Mouse (Mus musculus) CH12.LX (cell line): Measurements from ENCODE around the gene E2f2. TPM values are rescaled to one million over a fixed set of nuclear protein-coding genes. Genes with fewer than 3 reads are reported as not detected.
A peak's percentile ranks its signal among the peaks of the same experiment; 100 is the strongest.

Experiments
- DNase-seq: peaks from one replicate; pipeline ENCODE4 v3.0.0-alpha.2; 2013; ENCODE audit errors: extremely low read depth
- H3K27ac ChIP-seq: 2 replicates; pipeline ENCODE4 v1.5.1; 2012; ENCODE audit warnings: low read depth, mild to moderate bottlenecking, control low read depth, moderate library complexity; ENCODE audit not compliant: insufficient read depth
- H3K27me3 ChIP-seq: replicated peaks from 2 replicates; pipeline ENCODE3; 2012; ENCODE audit warnings: inconsistent platforms
- H3K36me3 ChIP-seq, 2 experiments: replicated peaks in 1 of 2; 2 replicates each; pipeline versions ENCODE3 to v1.6.1; 2012; ENCODE audit warnings: inconsistent platforms in 1 of 2, low read length in 1 of 2, mild to moderate bottlenecking in 1 of 2, mixed read lengths in 1 of 2, moderate library complexity in 1 of 2; ENCODE audit not compliant: control insufficient read depth in 1 of 2, insufficient read depth in 1 of 2
- H3K4me1 ChIP-seq, 2 experiments: 2 replicates each; pipeline ENCODE4 v1.6.1; 2012; ENCODE audit warnings: inconsistent platforms in 1 of 2, moderate library complexity in 1 of 2; ENCODE audit not compliant: insufficient read depth in 2 of 2, control insufficient read depth in 1 of 2
- H3K4me2 ChIP-seq: 2 replicates; pipeline ENCODE4 v1.6.1; 2012; ENCODE audit warnings: low read depth, mild to moderate bottlenecking, control low read depth; ENCODE audit not compliant: poor library complexity, insufficient read depth, severe bottlenecking
- H3K4me3 ChIP-seq, 3 experiments: fragments of 150-350 bp in 1 of 3; sonication (generic) in 1 of 3; replicated peaks in 1 of 3; 2 replicates each; pipeline versions ENCODE3 to v1.5.1; 2011 to 2012; ENCODE audit warnings: low read depth in 2 of 3, low read length in 2 of 3, mild to moderate bottlenecking in 2 of 3, moderate library complexity in 2 of 3, control low read depth in 1 of 3, improper control_type of control experiment in 1 of 3, inconsistent platforms in 1 of 3, mixed read lengths in 1 of 3; ENCODE audit not compliant: poor library complexity in 1 of 3
- H3K79me2 ChIP-seq: replicated peaks from 2 replicates; pipeline ENCODE4 v1.6.1; 2012; ENCODE audit warnings: mild to moderate bottlenecking, moderate library complexity; ENCODE audit not compliant: control insufficient read depth, poor library complexity, insufficient read depth, severe bottlenecking; ENCODE audit errors: extremely low read depth
- H3K9ac ChIP-seq: 2 replicates; pipeline ENCODE4 v1.6.1; 2012; ENCODE audit warnings: low read depth, mild to moderate bottlenecking, control low read depth, moderate library complexity; ENCODE audit not compliant: insufficient read depth
- H3K9me3 ChIP-seq: replicated peaks from 2 replicates; pipeline ENCODE3; 2012; ENCODE audit warnings: low read length, inconsistent platforms, mixed read lengths
- BHLHE40 ChIP-seq: IDR thresholded peaks from 2 replicates; pipeline ENCODE4 v1.6.1; 2011; ENCODE audit warnings: mild to moderate bottlenecking, low read depth, low read length, improper control_type of control experiment
- CHD1 ChIP-seq: IDR thresholded peaks from 2 replicates; pipeline ENCODE4 v1.6.1; 2012; ENCODE audit warnings: low read depth, low read length, improper control_type of control experiment, inconsistent platforms
- CHD2 ChIP-seq: IDR thresholded peaks from 2 replicates; pipeline ENCODE4 v1.6.1; 2011; ENCODE audit warnings: low read length, improper control_type of control experiment
- CTCF ChIP-seq, 2 experiments: IDR thresholded peaks in 1 of 2; conservative IDR thresholded peaks in 1 of 2; 2 replicates each; pipeline ENCODE4 v1.5.1; 2011 to 2012; ENCODE audit warnings: low read depth in 2 of 2, low read length in 2 of 2, improper control_type of control experiment in 1 of 2, inconsistent platforms in 1 of 2, mild to moderate bottlenecking in 1 of 2, moderate library complexity in 1 of 2
- E2F4 ChIP-seq: IDR thresholded peaks from 2 replicates; pipeline ENCODE4 v1.6.1; 2011; ENCODE audit warnings: low read depth, low read length, improper control_type of control experiment; ENCODE audit not compliant: insufficient replicate concordance
- ELF1 ChIP-seq: IDR thresholded peaks from 2 replicates; pipeline ENCODE4 v1.6.1; 2014; ENCODE audit warnings: low read depth, mild to moderate bottlenecking, inconsistent platforms, low read length, improper control_type of control experiment
- EP300 ChIP-seq: IDR thresholded peaks from 2 replicates; pipeline ENCODE4 v1.6.1; 2011; ENCODE audit warnings: low read length, improper control_type of control experiment
- ETS1 ChIP-seq: conservative IDR thresholded peaks from 2 replicates; pipeline ENCODE4 v1.6.1; 2012; ENCODE audit warnings: low read depth, mild to moderate bottlenecking, inconsistent platforms, low read length, improper control_type of control experiment, moderate library complexity
- GABPA ChIP-seq: IDR thresholded peaks from 2 replicates; pipeline ENCODE4 v1.6.1; 2012; ENCODE audit warnings: low read depth, low read length, improper control_type of control experiment, inconsistent platforms; ENCODE audit not compliant: insufficient replicate concordance
- HCFC1 ChIP-seq: IDR thresholded peaks from 2 replicates; pipeline ENCODE4 v1.6.1; 2012; ENCODE audit warnings: low read depth, mild to moderate bottlenecking, inconsistent platforms, low read length, improper control_type of control experiment
- IRF4 ChIP-seq: IDR thresholded peaks from 2 replicates; pipeline ENCODE4 v1.6.1; 2014; ENCODE audit warnings: low read depth, mild to moderate bottlenecking, inconsistent platforms, low read length, improper control_type of control experiment
- JUN ChIP-seq: IDR thresholded peaks from 2 replicates; pipeline ENCODE4 v1.6.1; 2011; ENCODE audit warnings: low read depth, mild to moderate bottlenecking, low read length, improper control_type of control experiment, moderate library complexity; ENCODE audit not compliant: insufficient read depth
- JUND ChIP-seq: conservative IDR thresholded peaks from 2 replicates; pipeline ENCODE4 v1.6.1; 2011; ENCODE audit warnings: low read depth, low read length, improper control_type of control experiment
- KAT2A ChIP-seq: IDR thresholded peaks from 2 replicates; pipeline ENCODE4 v1.6.1; 2012; ENCODE audit warnings: low read length, improper control_type of control experiment, inconsistent platforms; ENCODE audit not compliant: insufficient replicate concordance
- MAFK ChIP-seq: IDR thresholded peaks from 2 replicates; pipeline ENCODE4 v1.6.1; 2011; ENCODE audit warnings: low read length, improper control_type of control experiment; ENCODE audit not compliant: insufficient replicate concordance
- MAX ChIP-seq: IDR thresholded peaks from 2 replicates; pipeline ENCODE4 v1.6.1; 2011; ENCODE audit warnings: low read length, improper control_type of control experiment
- MAZ ChIP-seq: IDR thresholded peaks from 2 replicates; pipeline ENCODE4 v1.6.1; 2012; ENCODE audit warnings: low read depth, mild to moderate bottlenecking, inconsistent platforms, low read length, improper control_type of control experiment, moderate library complexity
- MEF2A ChIP-seq: IDR thresholded peaks from 2 replicates; pipeline ENCODE4 v1.6.1; 2014; ENCODE audit warnings: low read depth, mild to moderate bottlenecking, inconsistent platforms, low read length, improper control_type of control experiment, borderline replicate concordance
- MXI1 ChIP-seq: IDR thresholded peaks from 2 replicates; pipeline ENCODE4 v1.6.1; 2011; ENCODE audit warnings: mild to moderate bottlenecking, low read depth, low read length, improper control_type of control experiment
- MYC ChIP-seq: IDR thresholded peaks from 2 replicates; pipeline ENCODE4 v1.6.1; 2011; ENCODE audit warnings: low read depth, mild to moderate bottlenecking, improper control_type of control experiment, low read length
- NELFE ChIP-seq: IDR thresholded peaks from 2 replicates; pipeline ENCODE4 v1.6.1; 2011; ENCODE audit warnings: low read depth, low read length, improper control_type of control experiment
- NRF1 ChIP-seq: IDR thresholded peaks from 2 replicates; pipeline ENCODE4 v1.6.1; 2014; ENCODE audit warnings: low read depth, mild to moderate bottlenecking, inconsistent platforms, low read length, improper control_type of control experiment, moderate library complexity
- PAX5 ChIP-seq: IDR thresholded peaks from 2 replicates; pipeline ENCODE4 v1.6.1; 2012; ENCODE audit warnings: low read length, inconsistent platforms, mixed read lengths
- POLR2A ChIP-seq: IDR thresholded peaks from 2 replicates; pipeline ENCODE4 v1.6.1; 2011; ENCODE audit warnings: low read depth, mild to moderate bottlenecking, improper control_type of control experiment, low read length
- POLR2AphosphoS2 ChIP-seq: IDR thresholded peaks from 2 replicates; pipeline ENCODE4 v1.6.1; 2011; ENCODE audit warnings: low read depth, low read length, improper control_type of control experiment
- RAD21 ChIP-seq: IDR thresholded peaks from 2 replicates; pipeline ENCODE4 v1.6.1; 2011; ENCODE audit warnings: low read depth, mild to moderate bottlenecking, low read length, improper control_type of control experiment, moderate library complexity
- RCOR1 ChIP-seq: conservative IDR thresholded peaks from 2 replicates; pipeline ENCODE4 v1.6.1; 2012; ENCODE audit warnings: low read depth, mild to moderate bottlenecking, inconsistent platforms, low read length, improper control_type of control experiment
- SIN3A ChIP-seq: IDR thresholded peaks from 2 replicates; pipeline ENCODE4 v1.6.1; 2012; ENCODE audit warnings: low read length, improper control_type of control experiment, inconsistent platforms
- SMC3 ChIP-seq: IDR thresholded peaks from 2 replicates; pipeline ENCODE4 v1.6.1; 2011; ENCODE audit warnings: low read depth, low read length, improper control_type of control experiment
- TBP ChIP-seq: conservative IDR thresholded peaks from 2 replicates; pipeline ENCODE4 v1.6.1; 2011; ENCODE audit warnings: low read depth, low read length, improper control_type of control experiment
- TCF12 ChIP-seq: IDR thresholded peaks from 2 replicates; pipeline ENCODE4 v1.6.1; 2014; ENCODE audit warnings: low read depth, mild to moderate bottlenecking, inconsistent platforms, low read length, improper control_type of control experiment
- UBTF ChIP-seq: IDR thresholded peaks from 2 replicates; pipeline ENCODE4 v1.6.1; 2012; ENCODE audit warnings: low read depth, mild to moderate bottlenecking, inconsistent platforms, low read length, improper control_type of control experiment, moderate library complexity
- USF1 ChIP-seq: IDR thresholded peaks from 2 replicates; pipeline ENCODE4 v1.6.1; 2014; ENCODE audit warnings: low read depth, mild to moderate bottlenecking, inconsistent platforms, low read length, improper control_type of control experiment
- USF2 ChIP-seq: conservative IDR thresholded peaks from 2 replicates; pipeline ENCODE4 v1.6.1; 2011; ENCODE audit warnings: low read depth, low read length, improper control_type of control experiment
- ZC3H11A ChIP-seq: IDR thresholded peaks from 2 replicates; pipeline ENCODE4 v1.6.1; 2012; ENCODE audit warnings: low read depth, mild to moderate bottlenecking, inconsistent platforms, low read length, improper control_type of control experiment
- ZKSCAN1 ChIP-seq: IDR thresholded peaks from 2 replicates; pipeline ENCODE4 v1.6.1; 2012; ENCODE audit warnings: low read depth, inconsistent platforms, low read length, improper control_type of control experiment, borderline replicate concordance
- ZMIZ1 ChIP-seq: IDR thresholded peaks from 2 replicates; pipeline ENCODE4 v1.6.1; 2012; ENCODE audit warnings: low read depth, mild to moderate bottlenecking, inconsistent platforms, low read length, improper control_type of control experiment
- ZNF384 ChIP-seq: IDR thresholded peaks from 2 replicates; pipeline ENCODE4 v1.6.1; 2012; ENCODE audit warnings: low read depth, low read length, improper control_type of control experiment, inconsistent platforms
- dilution Hi-C: fragments of 300-500 bp; cut with MboI; formaldehyde crosslinking; loops from 2 replicates; pipeline ENCODE4 v1.14.3; 2020; ENCODE audit warnings: low sequenced_read_pairs; ENCODE audit not compliant: extremely low pct_unique_long_range_greater_than_20kb, extremely low pct_ligation_motif_present
- in situ Hi-C: fragments of 300-500 bp; cut with MboI; formaldehyde crosslinking; loops from 3 replicates; pipeline ENCODE4 v1.14.3; 2019; ENCODE audit warnings: low sequenced_read_pairs, low pct_ligation_motif_present, low pct_unique_long_range_greater_than_20kb, mixed read lengths
- polyA plus RNA-seq: library from polyadenylated mRNA; unstranded; fragments of >175 nt; gene quantifications from 2 replicates; pipeline ENCODE4 v1.2.1, GENCODE M21; 2012; ENCODE audit warnings: low read depth; ENCODE audit not compliant: insufficient read length
- total RNA-seq, 2 experiments: library from RNA; depleted of rRNA; stranded (reverse); fragments of 300-350 nt in 1 of 2; fragments of >200 nt in 1 of 2; gene quantifications; 2 replicates each; pipeline ENCODE4 v1.2.3; 2012 to 2014

Gene E2f2
- total and polyA plus RNA-seq, 3 experiments: 3.9 to 7.2 (median 4.4) TPM

DNA sequence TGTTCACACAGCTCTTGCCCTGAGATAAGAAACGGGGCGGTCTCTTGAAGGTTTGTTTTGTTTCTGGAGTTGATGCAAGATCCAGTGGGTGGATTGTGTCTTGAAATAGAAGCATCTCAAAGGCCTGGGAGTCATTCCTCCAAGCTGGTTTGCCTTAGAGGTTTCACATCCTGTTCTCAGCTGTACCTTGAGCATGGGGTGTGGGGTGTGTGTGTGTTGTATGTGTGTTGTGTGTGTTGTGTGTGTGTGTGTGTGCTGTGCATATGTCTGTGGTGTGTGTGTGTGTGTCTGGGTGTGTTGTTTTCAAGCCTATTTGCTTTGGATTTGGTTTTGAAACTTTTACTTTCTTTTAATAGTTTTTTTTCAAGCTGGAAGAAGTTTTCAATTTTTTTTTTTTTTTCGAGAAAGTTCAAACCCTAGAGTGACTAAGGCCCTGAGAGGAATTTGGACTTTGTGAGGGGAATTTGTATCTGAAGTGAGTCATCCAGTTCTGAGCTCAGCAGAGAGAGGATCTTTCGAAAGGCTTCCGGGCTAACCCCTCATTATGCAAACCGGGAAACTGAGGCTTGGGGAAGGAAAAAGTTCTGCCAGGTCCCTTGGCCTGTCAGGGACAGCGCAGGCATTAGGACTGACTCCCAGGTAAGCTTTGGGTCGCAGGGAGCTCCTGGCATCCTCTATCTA, 48.9 kb upstream of the E2f2 start:
- in situ Hi-C loops: no loop called here
- peak; percentile 28; the same call in 1 of the 2 replicates for TF ChIP-seq SIN3A
- no peak for TF ChIP-seq GABPA
- TF ChIP-seq ZMIZ1: no peak; the same call in 1 of the 2 replicates
- TF ChIP-seq ELF1: peak; percentile 61; the same call in 1 of the 2 replicates
- no peak for TF ChIP-seq PAX5
- peak; percentile 97 for TF ChIP-seq ZNF384
- peak; percentile 88 for TF ChIP-seq EP300
- TF ChIP-seq UBTF: no peak
- peak; percentile 87 for TF ChIP-seq CHD2
- TF ChIP-seq CTCF (conservative IDR thresholded peaks at IDR 0.05 in 1 of 2, IDR thresholded peaks at IDR 0.05 in 1 of 2; ENCODE audit: low read depth in 2 of 2, low read length in 2 of 2): no peak
- TF ChIP-seq TCF12: peak; percentile 79
- 0 out of 2 replicates have a peak, but pooled peaks have one; percentile 11 for TF ChIP-seq TBP
- TF ChIP-seq ZC3H11A: no peak
- TF ChIP-seq POLR2AphosphoS2: no peak
- TF ChIP-seq MAX: 0 out of 2 replicates have a peak, but pooled peaks have one; percentile 17
- TF ChIP-seq RAD21: no peak
- TF ChIP-seq MYC: 0 out of 2 replicates have a peak, but pooled peaks have one; percentile 16
- TF ChIP-seq IRF4: peak; percentile 94
- peak; percentile 89 for TF ChIP-seq ETS1
- TF ChIP-seq CHD1: peak; percentile 72
- TF ChIP-seq JUND: peak; percentile 76
- TF ChIP-seq USF2: no peak
- TF ChIP-seq BHLHE40: peak; percentile 80
- TF ChIP-seq MAZ: 0 out of 2 replicates have a peak, but pooled peaks have one; percentile 13
- TF ChIP-seq ZKSCAN1: no peak
- no peak for TF ChIP-seq MXI1
- 0 out of 2 replicates have a peak, but pooled peaks have one; percentile 12 for TF ChIP-seq KAT2A
- peak; percentile 66 for TF ChIP-seq RCOR1
- peak; percentile 39; the same call in 1 of the 2 replicates for TF ChIP-seq HCFC1
- TF ChIP-seq E2F4: no peak
- 0 out of 2 replicates have a peak, but pooled peaks have one; percentile 27 for TF ChIP-seq POLR2A
- TF ChIP-seq NELFE: no peak
- TF ChIP-seq SMC3: no peak; the same call in 1 of the 2 replicates
- peak; percentile 44; the same call in 1 of the 2 replicates for TF ChIP-seq MAFK
- TF ChIP-seq NRF1: no peak
- no peak for TF ChIP-seq USF1
- TF ChIP-seq MEF2A: peak; percentile 97
- peak; percentile 71 for TF ChIP-seq JUN
- H3K79me2 ChIP-seq: no peaks in the 10 kb centered on the region
- peaks cover 2% of the 10 kb centered on the region for H3K27me3 ChIP-seq
- peak overlapping the region; percentile 100 for H3K27ac ChIP-seq
- H3K4me2 ChIP-seq: peak overlapping the region; percentile 48
- DNase-seq: peak; percentile 86
- peaks cover 45 to 90% of the 10 kb centered on the region in 2 experiments for H3K4me1 ChIP-seq
- H3K9ac ChIP-seq: peak overlapping the region; percentile 68; the same call in 1 of the 2 replicates
- no peak overlapping the region for H3K4me3 ChIP-seq
- dilution Hi-C loops: no loop called here
- H3K9me3 ChIP-seq: no peaks in the 10 kb centered on the region
- no peaks in the 10 kb centered on the region for H3K36me3 ChIP-seq
